Mouse (Mus musculus): ENCODE measurements around the gene H2al2a. TPM values are rescaled to one million over a fixed set of nuclear protein-coding genes. Genes with fewer than 3 reads are reported as not detected.

The H2al2a gene
- total RNA-seq, 1 experiment from 2014 or later: not detected

Other genes starting within 250 kb of the H2al2a start
- not detected in 2 replicates for gene A930004D18Rik, start 40.8 kb upstream of the H2al2a start, total RNA-seq (2017)
- gene Skida1, start 52.1 kb upstream of the H2al2a start, total RNA-seq (2017): 0.44 TPM in 1 of 2 replicates, not detected in the other
- gene Mllt10, start 58.3 kb upstream of the H2al2a start, total RNA-seq (2017): 65.4 and 95.8 TPM in 2 replicates

All from hematopoietic stem cell, adult 5-6 weeks (primary cell).